In the genomic region with DNA sequence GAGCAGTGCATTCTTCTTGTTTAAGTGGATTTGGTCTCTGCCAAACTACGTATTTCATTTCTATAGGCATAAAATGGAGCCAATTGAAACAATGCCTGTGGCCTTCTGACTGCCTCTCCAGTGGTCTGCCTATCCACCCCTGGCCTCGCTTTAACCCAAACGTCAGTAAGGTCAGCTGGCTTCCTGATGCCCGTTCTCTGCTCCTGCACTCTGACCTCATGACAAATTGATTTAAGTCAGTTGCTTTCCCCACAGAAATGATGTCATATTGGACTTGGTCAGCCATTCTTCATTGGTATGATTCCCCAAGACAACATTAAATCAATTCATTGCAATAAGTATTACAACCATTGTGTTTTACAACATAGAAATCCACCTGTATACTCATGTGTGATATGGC, we compare ENCODE assay signal across 23 mouse cellular contexts.
DNase-seq lines count a peak whose midpoint lies in the region; ATAC-seq and TF ChIP-seq lines count a peak whose summit lies in the region.
"Had no signal": no experiment of that assay in that cellular context is flagged by ENCODE, and none has a peak within 500 bp of the region (broad histone marks: within the 10 kb centered on the region; RNA-seq: fewer than 3 reads in every experiment).

No protein-coding gene starts in this region.

- H3K4me1 ChIP-seq in hindbrain, embryonic 10.5 days (replicated peaks), result peaks cover 34% of the 10 kb centered on the region
- peaks cover 13% of the 10 kb centered on the region for H3K4me1 ChIP-seq in hindbrain, embryonic 12.5 days
- no peaks in the 10 kb centered on the region for H3K4me1 ChIP-seq in kidney, postnatal 0 days (replicated peaks; ENCODE audit: insufficient read depth, low read length)
- H3K4me1 ChIP-seq: liver, embryonic 15.5 days; megakaryocyte, embryonic 14.5 days had no signal

- H3K27ac ChIP-seq in hindbrain, embryonic 10.5 days, result no peak overlapping the region
- H3K27ac ChIP-seq in hindbrain, embryonic 12.5 days, result no peak overlapping the region
- H3K27ac ChIP-seq in kidney, postnatal 0 days, result no peak overlapping the region
- H3K27ac ChIP-seq: hindbrain, embryonic 13.5 days; left cerebral cortex, adult 2 months; liver, embryonic 15.5 days; lung, embryonic 15.5 days had no signal

- ATAC-seq in hindbrain, embryonic 12.5 days (ENCODE audit: low FRiP score), result no peak
- ATAC-seq in kidney, postnatal 0 days (replicated peaks; ENCODE audit: low FRiP score, low read depth), result no peak
- ATAC-seq: CD4-positive, CD25-positive, alpha-beta regulatory T cell, adult 4 months; forebrain, embryonic 14.5 days; inflammation-experienced regulatory T-cells, adult 6 months had no signal

- H3K4me3 ChIP-seq in hindbrain, embryonic 10.5 days, result no peak overlapping the region
- no peak overlapping the region for H3K4me3 ChIP-seq in hindbrain, embryonic 12.5 days
- no peak overlapping the region for H3K4me3 ChIP-seq in kidney, postnatal 0 days (replicated peaks; ENCODE audit: low read depth, low read length)
- H3K4me3 ChIP-seq: heart, embryonic 12.5 days; hindbrain, embryonic 13.5 days; left cerebral cortex, adult 2 months; liver, embryonic 15.5 days; lung, embryonic 15.5 days; megakaryocyte, embryonic 14.5 days had no signal

- peak; percentile 53 for DNase-seq in hindbrain, embryonic 10.5 days (ENCODE audit: low spot score)
- DNase-seq in kidney, postnatal 0 days (ENCODE audit: low spot score), result peak; percentile 74
- DNase-seq in kidney, adult 8-10 months, result no peak
- peak; percentile 78 for DNase-seq in embryo, embryonic 10.5 days (ENCODE audit: low spot score)
- peak; percentile 39 for DNase-seq in kidney, postnatal 14 days
- no peak for DNase-seq in testis, postnatal 10 days (ENCODE audit: low spot score)
- DNase-seq: cerebellum, adult 11 months; cerebellum, adult 9-11 months; heart, postnatal 10 days; layer of hippocampus, adult 9-11 months; lung, postnatal 36 days; right cerebral cortex, postnatal 25 days; spleen, adult 18-20 months had no signal

- H3K36me3 ChIP-seq in hindbrain, embryonic 10.5 days, result no peaks in the 10 kb centered on the region
- no peaks in the 10 kb centered on the region for H3K36me3 ChIP-seq in hindbrain, embryonic 12.5 days
- H3K36me3 ChIP-seq in kidney, postnatal 0 days (ENCODE audit: insufficient read depth, low read length), result no peaks in the 10 kb centered on the region
- H3K36me3 ChIP-seq: heart, embryonic 12.5 days; hindbrain, embryonic 13.5 days; liver, embryonic 15.5 days; lung, embryonic 15.5 days had no signal

- H3K9me3 ChIP-seq in hindbrain, embryonic 10.5 days, result no peaks in the 10 kb centered on the region
- H3K9me3 ChIP-seq in hindbrain, embryonic 12.5 days (replicated peaks), result no peaks in the 10 kb centered on the region
- H3K9me3 ChIP-seq in kidney, postnatal 0 days (replicated peaks; ENCODE audit: low read length), result no peaks in the 10 kb centered on the region
- H3K9me3 ChIP-seq: heart, embryonic 12.5 days; hindbrain, embryonic 13.5 days; liver, embryonic 15.5 days; lung, embryonic 15.5 days; megakaryocyte, embryonic 14.5 days had no signal

- 23% methylated on average over 4 of the region's 4 CpGs for WGBS in hindbrain, embryonic 10.5 days
- WGBS in hindbrain, embryonic 12.5 days, result 25% methylated on average over 4 of the region's 4 CpGs
- 35% methylated on average over 4 of the region's 4 CpGs for WGBS in kidney, postnatal 0 days

- H3K27me3 ChIP-seq in hindbrain, embryonic 10.5 days (ENCODE audit: insufficient read depth, poor library complexity, severe bottlenecking), result no peaks in the 10 kb centered on the region
- H3K27me3 ChIP-seq in hindbrain, embryonic 12.5 days, result no peaks in the 10 kb centered on the region
- H3K27me3 ChIP-seq in kidney, postnatal 0 days (ENCODE audit: insufficient read depth, low read length), result no peaks in the 10 kb centered on the region
- H3K27me3 ChIP-seq: heart, embryonic 12.5 days; hindbrain, embryonic 13.5 days; liver, embryonic 15.5 days; lung, embryonic 15.5 days; megakaryocyte, embryonic 14.5 days had no signal

- H3K9ac ChIP-seq in hindbrain, embryonic 12.5 days, result no peak overlapping the region
- H3K9ac ChIP-seq in kidney, postnatal 0 days (ENCODE audit: low read depth, low read length), result no peak overlapping the region
- H3K9ac ChIP-seq: heart, embryonic 12.5 days; hindbrain, embryonic 13.5 days; liver, embryonic 15.5 days; lung, embryonic 15.5 days had no signal

- no peak for TF ChIP-seq CTCF in kidney, postnatal 0 days (IDR thresholded peaks at IDR 0.05; ENCODE audit: low read depth)

- H3K4me2 ChIP-seq in hindbrain, embryonic 12.5 days (replicated peaks), result no peak overlapping the region
- no peak overlapping the region for H3K4me2 ChIP-seq in kidney, postnatal 0 days (ENCODE audit: low read length)
- H3K4me2 ChIP-seq: heart, embryonic 12.5 days; hindbrain, embryonic 13.5 days; liver, embryonic 15.5 days; lung, embryonic 15.5 days had no signal

Comparison
In these comparisons a context has a peak if more than half of its experiments do, and no peak if none do; other contexts are left out.
1. DNase-seq: peak in hindbrain, embryonic 10.5 days (single experiment), kidney, postnatal 0 days (single experiment), embryo, embryonic 10.5 days (single experiment) and kidney, postnatal 14 days (single experiment); none in kidney, adult 8-10 months (0 of 2) and testis, postnatal 10 days (single experiment).